Mouse (Mus musculus) lung, adult 2 months (tissue): ENCODE measurements around the gene Zbtb45.

Source experiments
- CTCF ChIP-seq: fragments of 200-500 bp; IDR thresholded peaks from 2 replicates; pipeline ENCODE4 v1.5.1; 2011; ENCODE audit warnings: mild to moderate bottlenecking, low read length, control low read depth; ENCODE audit not compliant: insufficient read depth
- POLR2A ChIP-seq: fragments of 200-500 bp; IDR thresholded peaks from 2 replicates; pipeline ENCODE4 v1.6.1; 2011; ENCODE audit warnings: low read depth, mild to moderate bottlenecking, control low read depth, low read length, borderline replicate concordance; ENCODE audit errors: extremely low read depth

GRCm38 (mm10) chr7:13059536-13059935, 49.7 kb upstream of the Zbtb45 start:
- no peak for TF ChIP-seq POLR2A
- no peak for TF ChIP-seq CTCF
